Mouse (Mus musculus): ENCODE results near the gene Tbc1d22a.

- TF ChIP-seq MAX (IDR thresholded peaks at IDR 0.05; ENCODE audit: low read depth) (no peak), POLR2A (IDR thresholded peaks at IDR 0.05; ENCODE audit: insufficient read length, low read depth) (peak; percentile 51), MYOG (IDR thresholded peaks at IDR 0.05; ENCODE audit: control insufficient read depth in 1 of 3, insufficient read depth in 1 of 3, insufficient read length in 2 of 3, low read depth in 2 of 3) (no peak), E2F4 (IDR thresholded peaks at IDR 0.05; ENCODE audit: insufficient read depth) (no peak)
Observed at GRCm38 (mm10) chr15:86185689-86186569, 28.3 kb upstream of the Tbc1d22a start, which contains the start of gene Cerk.
